Mouse (Mus musculus): ENCODE measurements around the gene Cd82. TPM values are rescaled to one million over a fixed set of nuclear protein-coding genes. Genes with fewer than 3 reads are reported as not detected.

Gene Cd82
- polyA plus RNA-seq, 1 experiment from 2014 or later = 93.5 TPM

DNA sequence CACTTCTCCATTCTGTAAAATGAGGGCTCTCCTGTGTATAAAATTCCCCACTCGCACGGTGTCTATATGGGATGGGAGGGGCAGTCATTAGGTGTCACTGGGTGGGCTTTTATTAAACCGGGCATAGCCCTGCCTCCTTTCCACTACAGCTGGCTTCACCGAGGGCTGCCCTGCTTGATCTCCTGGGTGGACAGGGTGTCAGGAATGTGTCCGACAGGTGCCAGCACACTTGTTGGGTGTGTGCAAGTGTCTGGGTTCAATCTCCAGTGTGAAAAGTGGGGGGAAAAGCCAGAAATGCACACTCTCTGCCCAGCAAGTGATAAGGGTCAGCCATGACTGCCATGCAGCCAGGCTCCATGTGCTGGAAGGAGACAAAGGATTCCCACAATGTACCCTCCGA is 10.9 kb downstream of the Cd82 start:
- no peak overlapping the region for H3K9ac ChIP-seq (ENCODE audit: low read length)
- TF ChIP-seq CTCF (IDR thresholded peaks at IDR 0.05; ENCODE audit: low read depth) = no peak
- TF ChIP-seq EP300 (optimal IDR thresholded peaks at IDR 0.05) = no peak
- H3K9me3 ChIP-seq (ENCODE audit: control insufficient read depth, low read length) = no peaks in the 10 kb centered on the region
- ATAC-seq (ENCODE audit: low FRiP score, low TSS enrichment) (no peak), DNase-seq (ENCODE audit: low spot score) (no peak)
- peaks cover 9% of the 10 kb centered on the region for H3K4me1 ChIP-seq (replicated peaks; ENCODE audit: control insufficient read depth, insufficient read depth)
- no peaks in the 10 kb centered on the region for H3K36me3 ChIP-seq (ENCODE audit: control insufficient read depth, insufficient read depth, low read length)
- 66% methylated on average over 6 of the region's 6 CpGs for WGBS
- H3K27ac ChIP-seq (replicated peaks) = no peak overlapping the region; the same call in 1 of the 2 replicates
- H3K4me3 ChIP-seq (ENCODE audit: low read depth, low read length) = no peak overlapping the region
- no peaks in the 10 kb centered on the region for H3K27me3 ChIP-seq (ENCODE audit: control insufficient read depth, insufficient read depth, low read length)
- no peak overlapping the region for H3K4me2 ChIP-seq (replicated peaks; ENCODE audit: low read depth)

DNA sequence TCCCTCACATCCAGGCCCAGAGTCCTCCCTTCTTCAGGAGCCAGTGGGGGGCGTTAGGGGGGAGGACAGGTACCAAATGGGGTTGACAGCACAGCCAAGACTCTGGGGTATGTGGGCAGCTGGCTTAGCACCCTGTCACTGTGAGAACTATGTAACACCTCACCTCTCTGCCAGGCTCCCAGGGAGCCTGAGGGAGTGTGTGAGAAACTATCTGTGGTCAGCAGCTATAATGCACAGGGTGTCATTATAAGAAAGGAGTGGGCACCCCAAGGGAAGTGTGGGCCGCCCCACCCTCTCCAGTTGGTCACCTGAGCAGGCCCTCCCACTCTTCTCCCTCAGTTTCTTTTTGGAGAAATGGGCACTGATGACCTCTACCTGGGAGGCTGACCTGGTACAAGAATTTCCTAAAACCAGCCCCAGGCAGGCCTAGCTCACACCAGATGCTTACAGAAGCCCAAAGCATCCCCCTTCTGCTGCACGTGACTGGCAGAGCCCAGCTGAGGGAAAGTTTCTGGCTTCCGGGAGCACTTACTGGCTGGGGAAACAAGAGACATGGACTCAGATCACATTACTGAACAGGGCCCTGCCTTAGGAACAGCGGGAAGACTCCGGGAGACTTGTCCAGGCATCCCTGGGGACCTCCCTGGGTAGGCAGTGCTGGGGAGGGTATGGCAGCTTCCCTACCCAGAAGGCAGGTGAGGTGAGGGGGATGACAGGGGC is 11.6 kb downstream of the Cd82 start:
- WGBS = 42% methylated on average over 6 of the region's 6 CpGs
- Histone ChIP-seq H3K9me3 (ENCODE audit: control insufficient read depth, low read length) (no peaks in the 10 kb centered on the region), H3K27me3 (ENCODE audit: control insufficient read depth, insufficient read depth, low read length) (no peaks in the 10 kb centered on the region), H3K9ac (ENCODE audit: low read length) (no peak overlapping the region; the same call in 1 of the 2 replicates), H3K36me3 (ENCODE audit: control insufficient read depth, insufficient read depth, low read length) (no peaks in the 10 kb centered on the region), H3K4me3 (ENCODE audit: low read depth, low read length) (no peak overlapping the region), H3K4me2 (replicated peaks; ENCODE audit: low read depth) (no peak overlapping the region), H3K4me1 (replicated peaks; ENCODE audit: control insufficient read depth, insufficient read depth) (peaks cover 9% of the 10 kb centered on the region), H3K27ac (replicated peaks) (peak overlapping the region; percentile 86)
- TF ChIP-seq EP300 (optimal IDR thresholded peaks at IDR 0.05) = no peak
- TF ChIP-seq CTCF (IDR thresholded peaks at IDR 0.05; ENCODE audit: low read depth) = no peak
- DNase-seq (ENCODE audit: low spot score) = no peak
- ATAC-seq (ENCODE audit: low FRiP score, low TSS enrichment) = no peak

DNA sequence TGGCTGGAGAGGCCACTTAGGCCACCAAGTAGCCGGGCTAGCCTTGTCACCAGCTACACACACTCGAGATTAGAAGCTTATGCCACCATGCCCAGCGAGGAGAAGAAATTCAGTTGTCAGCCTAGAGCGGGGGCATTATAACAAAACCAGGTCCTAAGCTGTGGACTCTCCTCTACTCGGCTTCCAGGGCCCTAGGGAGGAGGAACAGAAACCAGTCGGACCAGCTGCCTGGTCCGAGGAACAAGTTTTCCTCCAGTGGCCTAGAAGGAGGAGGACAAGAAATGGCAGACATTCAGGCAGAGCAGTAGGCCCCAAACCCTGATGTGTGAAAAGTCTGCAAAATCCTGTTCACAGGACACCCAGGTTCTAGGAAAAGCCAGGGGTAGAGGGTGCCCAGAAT is 12.2 kb downstream of the Cd82 start:
- TF ChIP-seq CTCF (IDR thresholded peaks at IDR 0.05; ENCODE audit: low read depth) (no peak), EP300 (optimal IDR thresholded peaks at IDR 0.05) (no peak)
- DNase-seq (ENCODE audit: low spot score) (peak; percentile 67), ATAC-seq (ENCODE audit: low FRiP score, low TSS enrichment) (no peak)
- no peaks in the 10 kb centered on the region for H3K36me3 ChIP-seq (ENCODE audit: control insufficient read depth, insufficient read depth, low read length)
- H3K4me2 ChIP-seq (replicated peaks; ENCODE audit: low read depth) = no peak overlapping the region
- no peak overlapping the region for H3K9ac ChIP-seq (ENCODE audit: low read length)
- peaks cover 9% of the 10 kb centered on the region; the same call in 1 of the 2 replicates for H3K4me1 ChIP-seq (replicated peaks; ENCODE audit: control insufficient read depth, insufficient read depth)
- 70% methylated on average over 7 of the region's 7 CpGs for WGBS
- H3K27me3 ChIP-seq (ENCODE audit: control insufficient read depth, insufficient read depth, low read length) = no peaks in the 10 kb centered on the region
- H3K27ac ChIP-seq (replicated peaks) = peak overlapping the region; percentile 86
- no peaks in the 10 kb centered on the region for H3K9me3 ChIP-seq (ENCODE audit: control insufficient read depth, low read length)
- H3K4me3 ChIP-seq (ENCODE audit: low read depth, low read length) = no peak overlapping the region

DNA sequence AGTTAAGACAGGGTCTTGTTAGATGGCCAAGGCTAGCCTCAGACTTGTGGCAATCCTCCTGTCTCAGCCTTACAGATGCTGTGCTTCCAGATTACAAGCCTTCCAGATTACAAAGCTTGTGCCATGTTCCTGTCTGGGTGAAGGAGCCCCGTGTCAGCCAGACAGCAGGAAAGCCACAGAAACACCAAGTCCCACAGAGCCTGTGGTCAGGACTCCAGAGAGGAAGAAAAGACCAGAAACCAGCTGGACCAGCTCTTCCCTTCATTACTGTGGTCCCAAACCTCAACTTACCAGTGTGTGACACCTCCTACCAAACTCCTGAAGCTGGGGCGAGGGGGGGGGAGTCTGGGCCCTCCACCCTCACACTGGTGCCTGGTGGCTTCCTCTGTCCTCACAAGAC is 13.3 kb downstream of the Cd82 start:
- 72% methylated on average over 2 of the region's 2 CpGs for WGBS
- ATAC-seq (ENCODE audit: low FRiP score, low TSS enrichment) = no peak
- TF ChIP-seq EP300 (optimal IDR thresholded peaks at IDR 0.05) (no peak), CTCF (IDR thresholded peaks at IDR 0.05; ENCODE audit: low read depth) (no peak)
- no peaks in the 10 kb centered on the region for H3K9me3 ChIP-seq (ENCODE audit: control insufficient read depth, low read length)
- H3K9ac ChIP-seq (ENCODE audit: low read length) = no peak overlapping the region; the same call in 1 of the 2 replicates
- H3K4me1 ChIP-seq (replicated peaks; ENCODE audit: control insufficient read depth, insufficient read depth) = peaks cover 5% of the 10 kb centered on the region; the same call in 1 of the 2 replicates
- DNase-seq (ENCODE audit: low spot score) = no peak
- no peaks in the 10 kb centered on the region for H3K27me3 ChIP-seq (ENCODE audit: control insufficient read depth, insufficient read depth, low read length)
- H3K36me3 ChIP-seq (ENCODE audit: control insufficient read depth, insufficient read depth, low read length) = no peaks in the 10 kb centered on the region
- H3K4me2 ChIP-seq (replicated peaks; ENCODE audit: low read depth) = no peak overlapping the region
- peak overlapping the region; percentile 86; the same call in 1 of the 2 replicates for H3K27ac ChIP-seq (replicated peaks)
- H3K4me3 ChIP-seq (ENCODE audit: low read depth, low read length) = no peak overlapping the region

DNA sequence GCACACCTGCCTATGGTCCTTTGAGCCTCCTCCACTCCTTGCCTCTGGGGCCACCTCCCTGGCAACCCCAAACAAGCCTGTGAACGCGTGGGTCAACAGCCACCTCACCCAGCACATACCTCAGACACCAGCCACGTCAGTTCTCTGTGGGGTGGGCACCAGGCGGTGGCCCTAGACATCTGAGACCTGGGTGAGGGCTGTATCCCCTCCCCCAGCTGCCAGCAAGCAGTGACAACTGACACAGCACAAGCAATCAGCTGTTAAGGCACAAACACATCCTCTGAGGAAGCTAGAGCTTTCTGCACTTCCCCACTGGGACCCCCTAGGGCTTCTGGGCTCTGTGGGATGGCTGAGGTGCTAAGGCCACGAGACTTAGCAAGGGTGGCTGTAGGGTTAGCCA is 14.2 kb downstream of the Cd82 start:
- Histone ChIP-seq H3K9ac (ENCODE audit: low read length) (no peak overlapping the region), H3K27ac (replicated peaks) (no peak overlapping the region), H3K9me3 (ENCODE audit: control insufficient read depth, low read length) (no peaks in the 10 kb centered on the region), H3K27me3 (ENCODE audit: control insufficient read depth, insufficient read depth, low read length) (no peaks in the 10 kb centered on the region), H3K4me1 (replicated peaks; ENCODE audit: control insufficient read depth, insufficient read depth) (peaks cover 3% of the 10 kb centered on the region; the same call in 1 of the 2 replicates), H3K4me2 (replicated peaks; ENCODE audit: low read depth) (no peak overlapping the region), H3K4me3 (ENCODE audit: low read depth, low read length) (no peak overlapping the region), H3K36me3 (ENCODE audit: control insufficient read depth, insufficient read depth, low read length) (no peaks in the 10 kb centered on the region)
- TF ChIP-seq EP300 (optimal IDR thresholded peaks at IDR 0.05) = no peak
- TF ChIP-seq CTCF (IDR thresholded peaks at IDR 0.05; ENCODE audit: low read depth) = no peak
- 61% methylated on average over 5 of the region's 5 CpGs for WGBS
- ATAC-seq (ENCODE audit: low FRiP score, low TSS enrichment) (no peak), DNase-seq (ENCODE audit: low spot score) (peak; percentile 36)

DNA sequence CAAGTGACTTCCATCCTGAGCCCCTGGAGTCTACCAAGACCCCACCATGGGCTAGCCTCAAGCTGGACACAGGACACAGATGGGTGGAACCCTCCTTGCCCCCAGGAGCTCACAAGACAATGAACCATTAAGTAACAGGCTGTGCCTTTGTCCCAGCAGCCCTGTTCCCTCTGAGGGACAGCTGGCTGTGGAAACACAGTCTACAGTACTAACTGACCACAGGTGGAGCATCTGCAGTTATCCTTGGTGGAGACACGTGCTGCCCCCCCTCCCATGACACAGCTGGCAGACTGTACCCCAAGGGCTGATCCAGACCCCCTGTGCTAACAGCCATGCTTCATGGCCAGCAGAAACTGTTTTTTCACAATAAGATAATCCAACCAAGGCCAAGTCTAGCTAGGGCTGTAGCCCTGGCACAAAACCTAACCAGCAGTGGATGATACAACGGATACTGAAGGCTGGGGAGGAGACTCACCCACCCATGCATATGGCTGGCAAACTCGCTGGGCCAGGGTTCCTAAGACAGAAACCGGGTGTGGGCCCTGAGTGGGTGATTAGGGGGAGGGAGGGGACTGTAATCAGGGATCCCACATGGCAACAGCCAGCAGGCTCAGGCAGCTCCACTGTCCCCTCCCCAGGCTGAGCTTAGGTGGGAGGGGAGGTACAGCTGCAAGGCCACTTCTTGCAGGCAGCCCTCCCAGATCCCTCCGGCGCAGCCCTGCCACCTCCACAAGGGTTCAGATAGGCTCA is 15.3 kb downstream of the Cd82 start:
- no peak for ATAC-seq (ENCODE audit: low FRiP score, low TSS enrichment)
- Histone ChIP-seq H3K4me3 (ENCODE audit: low read depth, low read length) (no peak overlapping the region), H3K4me2 (replicated peaks; ENCODE audit: low read depth) (no peak overlapping the region), H3K9ac (ENCODE audit: low read length) (no peak overlapping the region), H3K27ac (replicated peaks) (no peak overlapping the region; the same call in 1 of the 2 replicates), H3K4me1 (replicated peaks; ENCODE audit: control insufficient read depth, insufficient read depth) (0 out of 2 replicates have a peak, but pooled peaks cover 2% of the 10 kb centered on the region), H3K27me3 (ENCODE audit: control insufficient read depth, insufficient read depth, low read length) (no peaks in the 10 kb centered on the region), H3K9me3 (ENCODE audit: control insufficient read depth, low read length) (no peaks in the 10 kb centered on the region), H3K36me3 (ENCODE audit: control insufficient read depth, insufficient read depth, low read length) (no peaks in the 10 kb centered on the region)
- DNase-seq (ENCODE audit: low spot score) = no peak
- 64% methylated on average over 6 of the region's 6 CpGs for WGBS
- TF ChIP-seq CTCF (IDR thresholded peaks at IDR 0.05; ENCODE audit: low read depth) (no peak), EP300 (optimal IDR thresholded peaks at IDR 0.05) (no peak)
